Mouse (Mus musculus): Measurements from ENCODE around the gene Terb2. TPM values are rescaled to one million over a fixed set of nuclear protein-coding genes. Genes with fewer than 3 reads are reported as not detected.
"Not testable (repeated sequence)": the region's sequence is repeated elsewhere in the genome, so short reads cannot be mapped to it uniquely, and the experiment has no call there.

Gene Terb2
- polyA plus RNA-seq, 1 experiment from 2014 or later: not detected

DNA sequence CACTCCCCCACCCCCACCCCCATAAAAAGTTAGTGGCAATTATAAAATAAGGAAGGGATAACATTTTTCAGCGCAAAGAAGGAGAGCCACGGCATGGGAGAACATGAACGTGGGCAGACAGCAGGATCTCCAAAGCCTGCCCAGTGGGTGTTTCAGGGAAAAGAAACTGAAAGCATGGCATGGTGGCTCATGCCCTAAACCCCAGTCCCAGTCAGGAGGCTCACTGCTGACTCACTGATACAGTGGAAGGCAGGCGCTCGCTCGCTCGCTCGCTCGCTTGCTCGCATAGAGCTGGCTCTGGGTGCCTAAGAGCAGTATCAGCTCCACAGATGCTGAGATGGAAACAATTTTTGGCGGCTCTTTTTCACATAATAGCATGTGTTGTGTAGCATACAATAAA, 21.8 kb upstream of the Terb2 start:
- WGBS: 85% methylated on average over 11 of the region's 11 CpGs
- no peak for ATAC-seq (ENCODE audit: low read depth)
- Histone ChIP-seq H3K9me3 (no peaks in the 10 kb centered on the region), H3K4me1 (replicated peaks) (no peaks in the 10 kb centered on the region), H3K27me3 (no peaks in the 10 kb centered on the region), H3K9ac (no peak overlapping the region), H3K36me3 (no peaks in the 10 kb centered on the region), H3K27ac (replicated peaks) (no peak overlapping the region), H3K4me3 (no peak overlapping the region), H3K4me2 (no peak overlapping the region)

DNA sequence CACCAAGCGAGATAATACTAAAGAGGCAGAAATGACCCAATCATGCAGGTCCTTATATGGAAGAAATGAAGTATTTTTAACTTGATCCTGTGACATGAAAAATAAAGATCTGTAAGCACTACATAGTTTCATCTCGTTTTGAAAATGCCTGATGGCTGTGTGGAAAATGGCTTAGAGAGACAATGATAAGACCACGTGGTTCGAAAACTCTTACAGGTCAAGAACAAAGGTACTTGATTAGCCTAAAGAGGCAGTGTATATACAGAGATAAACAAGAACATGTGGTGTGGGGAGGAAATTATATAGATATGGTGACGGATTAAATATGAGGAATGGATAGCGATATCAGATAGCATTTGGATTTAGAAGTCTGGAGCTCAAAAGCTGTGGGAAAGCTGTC, 14.8 kb upstream of the Terb2 start:
- Histone ChIP-seq H3K9me3 (no peaks in the 10 kb centered on the region), H3K27me3 (no peaks in the 10 kb centered on the region), H3K9ac (no peak overlapping the region), H3K4me1 (replicated peaks) (no peaks in the 10 kb centered on the region), H3K4me2 (no peak overlapping the region), H3K4me3 (no peak overlapping the region), H3K36me3 (no peaks in the 10 kb centered on the region), H3K27ac (replicated peaks) (no peak overlapping the region)
- ATAC-seq (ENCODE audit: low read depth): no peak
- 91% methylated on average over 6 of the region's 6 CpGs for WGBS

DNA sequence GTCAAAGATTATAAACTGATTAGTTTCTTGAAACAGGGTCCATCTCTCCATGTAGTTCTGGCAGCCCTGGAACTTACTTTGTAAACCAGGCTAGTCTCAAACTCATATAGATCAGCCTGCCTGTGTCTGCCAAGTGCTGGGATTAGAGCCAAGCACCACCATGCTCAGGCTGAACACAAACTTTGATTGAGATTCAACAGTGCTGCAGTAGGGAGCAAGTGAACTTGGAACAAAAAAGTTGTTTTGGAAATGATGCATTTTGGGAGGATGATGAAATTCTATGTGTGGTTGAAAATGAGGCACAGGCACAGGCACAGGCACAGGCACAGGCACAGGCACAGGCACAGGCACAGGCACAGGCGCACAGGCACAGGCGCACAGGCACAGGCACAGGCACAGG, 13.9 kb upstream of the Terb2 start:
- Histone ChIP-seq H3K9me3 (no peaks in the 10 kb centered on the region), H3K27ac (replicated peaks) (no peak overlapping the region), H3K4me1 (replicated peaks) (no peaks in the 10 kb centered on the region), H3K9ac (no peak overlapping the region), H3K27me3 (no peaks in the 10 kb centered on the region), H3K4me2 (no peak overlapping the region), H3K36me3 (no peaks in the 10 kb centered on the region), H3K4me3 (no peak overlapping the region)
- no peak for ATAC-seq (ENCODE audit: low read depth)
- WGBS: 97% methylated on average over 2 of the region's 2 CpGs

GRCm38 (mm10) chr2:122180051-122180822, 5.8 kb upstream of the Terb2 start:
- 76% methylated on average over 8 of the region's 8 CpGs for WGBS
- no peak overlapping the region for H3K4me2 ChIP-seq

DNA sequence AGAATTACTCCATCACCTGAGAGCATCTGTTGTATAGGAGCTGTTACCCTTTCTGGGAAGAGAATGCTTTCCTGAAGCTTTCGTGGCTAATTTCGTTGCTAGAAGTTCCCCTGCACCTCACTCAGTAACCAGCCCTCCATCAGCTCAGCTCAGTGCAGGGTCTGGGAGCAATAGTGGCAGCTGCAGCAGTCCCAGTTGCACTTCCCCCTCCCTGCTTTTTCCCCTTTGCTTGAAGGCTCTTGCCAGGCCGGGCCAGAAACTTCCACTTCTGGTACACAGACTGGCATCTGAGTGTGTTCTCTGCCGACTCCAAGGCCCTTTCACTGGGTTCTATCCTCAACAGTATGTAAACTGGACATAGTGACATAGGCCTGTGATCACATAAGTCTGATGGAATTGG, 986 bp upstream of the Terb2 start:
- Histone ChIP-seq H3K4me3 (no peak overlapping the region), H3K27me3 (no peaks in the 10 kb centered on the region), H3K4me1 (replicated peaks) (no peaks in the 10 kb centered on the region), H3K36me3 (no peaks in the 10 kb centered on the region), H3K4me2 (no peak overlapping the region), H3K27ac (replicated peaks) (no peak overlapping the region), H3K9me3 (no peaks in the 10 kb centered on the region), H3K9ac (no peak overlapping the region)
- no peak for ATAC-seq (ENCODE audit: low read depth)
- WGBS: 87% methylated on average over 4 of the region's 4 CpGs

More at GRCm38 (mm10) chr2:122180051-122180822, 5.8 kb upstream of the Terb2 start:
- no peak overlapping the region for H3K4me3 ChIP-seq
- H3K36me3 ChIP-seq: no peaks in the 10 kb centered on the region
- no peak overlapping the region for H3K9ac ChIP-seq
- no peaks in the 10 kb centered on the region for H3K9me3 ChIP-seq
- no peaks in the 10 kb centered on the region for H3K27me3 ChIP-seq
- H3K4me1 ChIP-seq (replicated peaks): no peaks in the 10 kb centered on the region
- ATAC-seq (ENCODE audit: low read depth): no peak
- no peak overlapping the region for H3K27ac ChIP-seq (replicated peaks)

DNA sequence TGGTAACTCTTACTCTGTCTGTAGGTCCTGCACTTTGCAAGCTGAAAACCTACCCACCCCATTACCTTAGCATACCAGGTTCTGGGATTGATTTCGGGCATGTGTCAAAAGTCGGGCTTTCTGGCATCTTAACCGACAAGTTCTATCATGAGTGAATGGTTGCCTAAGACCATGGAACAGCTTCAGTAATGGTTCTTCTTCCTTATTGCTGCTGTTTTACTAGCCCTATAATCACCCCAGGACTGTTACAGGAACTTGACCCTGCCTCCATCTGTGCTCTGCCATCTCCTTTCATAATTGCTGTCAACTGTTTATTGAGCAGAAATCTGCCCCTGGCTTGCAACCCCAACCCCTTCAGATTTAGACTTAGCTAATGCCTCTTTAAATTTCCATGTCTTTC, 679 bp downstream of the Terb2 start:
- no peak overlapping the region for H3K4me2 ChIP-seq
- no peaks in the 10 kb centered on the region for H3K9me3 ChIP-seq
- no peak overlapping the region for H3K9ac ChIP-seq
- H3K4me1 ChIP-seq (replicated peaks): no peaks in the 10 kb centered on the region
- WGBS: 94% methylated on average over 3 of the region's 3 CpGs
- H3K4me3 ChIP-seq: no peak overlapping the region
- H3K36me3 ChIP-seq: no peaks in the 10 kb centered on the region
- ATAC-seq (ENCODE audit: low read depth): no peak
- H3K27ac ChIP-seq (replicated peaks): no peak overlapping the region
- H3K27me3 ChIP-seq: no peaks in the 10 kb centered on the region

DNA sequence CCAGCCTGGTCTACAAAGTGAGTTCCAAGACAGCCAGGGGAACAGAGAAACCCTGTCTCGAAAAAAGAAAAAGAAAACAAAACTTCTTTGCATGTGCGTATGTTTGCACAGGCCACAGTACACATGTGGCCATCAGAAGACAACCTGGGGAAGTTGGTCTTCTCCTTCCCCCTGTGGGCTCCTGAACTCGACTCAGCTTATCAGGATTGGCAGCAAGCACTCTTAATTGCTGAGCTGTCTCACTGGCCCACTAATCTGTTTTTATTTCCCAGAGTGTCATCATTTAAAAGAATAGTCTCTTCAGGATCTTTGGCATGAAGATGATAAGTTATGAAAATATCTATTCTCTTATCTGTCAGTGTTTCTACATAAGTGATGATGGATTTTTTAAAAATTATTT, 5.8 kb downstream of the Terb2 start:
- 74% methylated on average over 3 of the region's 3 CpGs for WGBS
- no peak for ATAC-seq (ENCODE audit: low read depth)

GRCm38 (mm10) chr2:122194509-122194929, 8.4 kb downstream of the Terb2 start:
- Histone ChIP-seq H3K9me3 (no peaks in the 10 kb centered on the region), H3K27me3 (no peaks in the 10 kb centered on the region), H3K36me3 (no peaks in the 10 kb centered on the region), H3K4me2 (no peak overlapping the region), H3K4me3 (no peak overlapping the region), H3K9ac (no peak overlapping the region), H3K27ac (replicated peaks) (no peak overlapping the region), H3K4me1 (replicated peaks) (no peaks in the 10 kb centered on the region)
- peak; percentile 67 for ATAC-seq (ENCODE audit: low read depth)
- WGBS: 68% methylated on average over 1 of the region's 1 CpGs

More for the DNA sequence above, 5.8 kb downstream of the Terb2 start:
- Histone ChIP-seq H3K9ac (no peak overlapping the region), H3K27me3 (no peaks in the 10 kb centered on the region), H3K27ac (replicated peaks) (no peak overlapping the region), H3K4me2 (no peak overlapping the region), H3K4me1 (replicated peaks) (no peaks in the 10 kb centered on the region), H3K4me3 (no peak overlapping the region), H3K9me3 (no peaks in the 10 kb centered on the region), H3K36me3 (no peaks in the 10 kb centered on the region)

DNA sequence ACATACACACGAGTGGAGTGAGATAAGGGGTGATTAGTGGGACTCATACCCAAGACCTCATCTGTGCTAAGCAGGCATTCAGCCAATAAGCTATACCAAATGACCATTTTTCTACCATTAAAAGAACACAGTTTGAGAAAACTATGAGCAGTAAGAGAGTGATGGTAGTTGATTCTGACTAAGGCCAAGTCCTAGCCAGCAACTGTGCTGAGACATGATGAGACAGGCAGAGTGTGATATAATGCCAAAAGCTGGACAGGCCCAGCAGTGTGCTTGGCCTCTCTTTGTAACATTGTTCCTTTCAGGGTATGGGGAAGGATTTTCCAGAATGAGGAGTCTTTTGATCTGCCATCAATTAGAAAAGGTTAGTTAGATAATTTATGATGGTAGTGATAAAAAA, 15.4 kb downstream of the Terb2 start:
- Histone ChIP-seq H3K36me3 (no peaks in the 10 kb centered on the region), H3K4me2 (no peak overlapping the region), H3K27ac (replicated peaks) (no peak overlapping the region), H3K9me3 (no peaks in the 10 kb centered on the region), H3K9ac (no peak overlapping the region), H3K27me3 (no peaks in the 10 kb centered on the region), H3K4me3 (no peak overlapping the region), H3K4me1 (replicated peaks) (no peaks in the 10 kb centered on the region)
- 94% methylated on average over 1 of the region's 1 CpGs for WGBS
- no peak for ATAC-seq (ENCODE audit: low read depth)

DNA sequence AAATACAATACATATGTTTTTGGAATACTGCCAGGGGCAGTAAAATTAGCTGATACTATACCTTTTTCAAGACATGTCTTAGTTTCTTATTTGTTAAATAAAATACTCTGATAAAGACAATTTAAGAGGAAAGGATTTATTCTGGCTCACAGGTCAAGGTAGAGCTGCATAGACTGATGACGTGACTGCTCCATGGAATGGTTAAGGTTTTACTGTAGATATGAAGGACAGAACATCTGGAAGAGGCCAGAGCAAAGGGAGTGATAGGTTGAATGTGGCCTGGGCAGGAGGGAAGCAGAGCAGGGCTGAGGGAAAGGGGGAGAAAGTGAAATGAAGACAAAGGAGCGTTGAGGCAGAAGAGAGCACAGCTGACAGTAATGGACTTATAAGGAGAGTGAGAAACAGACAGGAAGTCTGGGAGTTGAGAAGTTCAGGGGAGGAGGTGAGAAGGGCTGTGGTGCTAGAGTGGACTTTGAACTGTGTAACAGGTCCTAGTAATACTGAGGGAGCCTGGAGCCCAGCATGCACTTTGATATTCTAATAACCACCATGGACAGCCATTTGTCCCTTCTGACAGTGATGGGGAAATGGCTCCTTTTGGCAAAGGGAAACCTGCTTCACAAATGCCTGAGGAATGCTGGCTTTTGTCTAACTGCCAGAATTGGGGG, 20.5 kb downstream of the Terb2 start:
- WGBS: 71% methylated on average over 2 of the region's 2 CpGs
- Histone ChIP-seq H3K36me3 (no peaks in the 10 kb centered on the region), H3K4me1 (replicated peaks) (no peaks in the 10 kb centered on the region), H3K27me3 (no peaks in the 10 kb centered on the region), H3K27ac (replicated peaks) (no peak overlapping the region), H3K9ac (no peak overlapping the region), H3K4me3 (no peak overlapping the region), H3K9me3 (no peaks in the 10 kb centered on the region), H3K4me2 (no peak overlapping the region)
- ATAC-seq (ENCODE audit: low read depth): no peak

- no peaks in the 10 kb centered on the region for H3K9me3 ChIP-seq
- 38% methylated on average over 3 of the region's 3 CpGs for WGBS
- no peak for ATAC-seq (ENCODE audit: low read depth)
- no peak overlapping the region for H3K4me3 ChIP-seq
- no peaks in the 10 kb centered on the region for H3K27me3 ChIP-seq
- H3K4me1 ChIP-seq (replicated peaks): no peaks in the 10 kb centered on the region
- H3K36me3 ChIP-seq: no peaks in the 10 kb centered on the region
- H3K4me2 ChIP-seq: no peak overlapping the region
- no peak overlapping the region for H3K27ac ChIP-seq (replicated peaks)
- H3K9ac ChIP-seq: no peak overlapping the region
These were observed 24.6 kb downstream of the Terb2 start for GRCm38 (mm10) chr2:122210534-122211228.

DNA sequence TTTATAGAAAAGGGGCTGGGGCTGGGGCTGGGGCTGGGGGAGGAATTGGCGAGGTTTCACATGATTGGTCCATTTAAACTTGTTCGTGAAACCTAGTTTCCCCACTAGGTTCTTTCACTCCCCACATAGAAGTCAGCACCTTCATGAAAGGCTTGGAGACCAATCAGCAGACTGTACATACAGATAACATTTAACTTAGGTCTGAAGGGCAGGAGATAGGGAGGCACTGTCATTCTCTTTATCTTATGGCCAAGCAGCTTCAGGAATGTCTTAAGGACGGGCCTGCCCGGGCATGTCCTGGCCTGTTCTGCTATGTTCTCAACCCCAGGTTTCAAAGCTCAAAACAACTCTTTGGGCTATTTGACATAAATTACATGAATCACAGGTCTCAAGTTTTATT, 31.0 kb downstream of the Terb2 start:
- H3K4me3 ChIP-seq; ATAC-seq (ENCODE audit: low read depth); H3K9ac ChIP-seq; H3K4me1 ChIP-seq (replicated peaks); H3K9me3 ChIP-seq; H3K4me2 ChIP-seq; H3K27me3 ChIP-seq; H3K36me3 ChIP-seq; H3K27ac ChIP-seq (replicated peaks): not testable (repeated sequence)
- 93% methylated on average over 4 of the region's 4 CpGs for WGBS

All from neural tube, embryonic 13.5 days (tissue).